Mouse (Mus musculus) midbrain, embryonic 16.5 days (tissue): Measurements from ENCODE around the gene Ehd4. TPM values are rescaled to one million over a fixed set of nuclear protein-coding genes. Genes with fewer than 3 reads are reported as not detected.

Experiments used
- ATAC-seq: fragments of 200-750 bp; cut with Nextera tagmentation; 2 replicates; pipeline ENCODE4 v1.8.0; 2017; ENCODE audit warnings: moderate TSS enrichment
- H3K27ac ChIP-seq: fragments of 300-500 bp; sonication (generic); 2 replicates; pipeline ENCODE4 v1.5.1; 2014; ENCODE audit warnings: mild to moderate bottlenecking, low read length, mixed read lengths
- H3K27me3 ChIP-seq: fragments of 300-500 bp; sonication (generic); 2 replicates; pipeline ENCODE4 v1.6.1; 2014; ENCODE audit warnings: low read depth, low read length, mixed read lengths; ENCODE audit not compliant: control insufficient read depth, insufficient read depth
- H3K36me3 ChIP-seq: fragments of 300-500 bp; sonication (generic); 2 replicates; pipeline ENCODE4 v1.6.1; 2014; ENCODE audit warnings: mild to moderate bottlenecking, low read length, moderate library complexity, mixed read lengths; ENCODE audit not compliant: control insufficient read depth, insufficient read depth
- H3K4me1 ChIP-seq: fragments of 300-500 bp; sonication (generic); 2 replicates; pipeline ENCODE4 v1.6.1; 2014; ENCODE audit warnings: mild to moderate bottlenecking, low read length, mixed read lengths; ENCODE audit not compliant: control insufficient read depth, insufficient read depth
- H3K4me2 ChIP-seq: fragments of 300-500 bp; sonication (generic); 2 replicates; pipeline ENCODE4 v1.6.1; 2014; ENCODE audit warnings: mild to moderate bottlenecking, low read length, mixed read lengths
- H3K4me3 ChIP-seq: fragments of 300-500 bp; sonication (generic); 2 replicates; pipeline ENCODE4 v1.5.1; 2014; ENCODE audit warnings: low read depth, mild to moderate bottlenecking, low read length, moderate library complexity, mixed read lengths
- H3K9ac ChIP-seq: fragments of 300-500 bp; sonication (generic); 2 replicates; pipeline ENCODE4 v1.6.1; 2014; ENCODE audit warnings: low read depth, low read length, mixed read lengths
- H3K9me3 ChIP-seq: fragments of 300-500 bp; sonication (generic); replicated peaks from 2 replicates; pipeline ENCODE4 v1.6.1; 2014; ENCODE audit warnings: mild to moderate bottlenecking, low read length, mixed read lengths; ENCODE audit not compliant: control insufficient read depth, poor library complexity, severe bottlenecking
- WGBS: fragments of 180-500 bp; shearing (Covaris S2); extraction: QIAGEN DNeasy Blood & Tissue Kit; methylation state at CpG from one replicate; pipeline ENCODE4 v1.1.7; 2014; 5-methylcytosine and 5-hydroxymethylcytosine counted together
- polyA plus RNA-seq: library from polyadenylated mRNA; unstranded; fragments of >200 nt; fragmentation: Nextera tagmentation; extraction: Ambion mirVana; gene quantifications from 2 replicates; pipeline ENCODE4 v1.2.1, GENCODE M21; 2015

Ehd4 gene
- polyA plus RNA-seq, 1 experiment from 2014 or later = 11.5 TPM

- no peak overlapping the region for H3K4me3 ChIP-seq
- no peak overlapping the region for H3K27ac ChIP-seq
- 75% methylated on average over 3 of the region's 3 CpGs for WGBS
- no peaks in the 10 kb centered on the region for H3K9me3 ChIP-seq
- no peak overlapping the region for H3K9ac ChIP-seq
- no peaks in the 10 kb centered on the region for H3K36me3 ChIP-seq
- 0 out of 2 replicates have a peak, but pooled peaks cover 2% of the 10 kb centered on the region for H3K4me1 ChIP-seq
- H3K27me3 ChIP-seq = no peaks in the 10 kb centered on the region
- no peak for ATAC-seq
- no peak overlapping the region for H3K4me2 ChIP-seq
These were observed 88.2 kb downstream of the Ehd4 start for GRCm38 (mm10) chr2:120066224-120066623.

- no peak for ATAC-seq
- H3K4me1 ChIP-seq = 0 out of 2 replicates have a peak, but pooled peaks cover 2% of the 10 kb centered on the region
- H3K27ac ChIP-seq = no peak overlapping the region
- WGBS = 92% methylated on average over 10 of the region's 10 CpGs
- no peak overlapping the region for H3K4me3 ChIP-seq
- no peaks in the 10 kb centered on the region for H3K27me3 ChIP-seq
- H3K36me3 ChIP-seq = no peaks in the 10 kb centered on the region
- no peak overlapping the region for H3K4me2 ChIP-seq
- no peak overlapping the region for H3K9ac ChIP-seq
- H3K9me3 ChIP-seq = no peaks in the 10 kb centered on the region
These were observed 89.2 kb downstream of the Ehd4 start for GRCm38 (mm10) chr2:120065243-120065642.

- Histone ChIP-seq H3K4me1 (0 out of 2 replicates have a peak, but pooled peaks cover 2% of the 10 kb centered on the region), H3K9me3 (no peaks in the 10 kb centered on the region), H3K27me3 (no peaks in the 10 kb centered on the region), H3K27ac (no peak overlapping the region), H3K4me3 (no peak overlapping the region), H3K9ac (no peak overlapping the region), H3K36me3 (no peaks in the 10 kb centered on the region), H3K4me2 (no peak overlapping the region)
- WGBS = 89% methylated on average over 6 of the region's 6 CpGs
- ATAC-seq = no peak
These were observed 89.8 kb downstream of the Ehd4 start for GRCm38 (mm10) chr2:120064639-120065038.

- 76% methylated on average over 8 of the region's 8 CpGs for WGBS
- no peak overlapping the region for H3K4me2 ChIP-seq
- H3K9ac ChIP-seq = no peak overlapping the region
- H3K4me1 ChIP-seq = no peaks in the 10 kb centered on the region
- no peaks in the 10 kb centered on the region for H3K27me3 ChIP-seq
- no peaks in the 10 kb centered on the region for H3K9me3 ChIP-seq
- ATAC-seq = no peak
- H3K36me3 ChIP-seq = no peaks in the 10 kb centered on the region
- no peak overlapping the region for H3K4me3 ChIP-seq
- no peak overlapping the region for H3K27ac ChIP-seq
These were observed 92.2 kb downstream of the Ehd4 start for GRCm38 (mm10) chr2:120062248-120062647.

- WGBS = 80% methylated on average over 9 of the region's 9 CpGs
- H3K27me3 ChIP-seq = no peaks in the 10 kb centered on the region
- H3K4me3 ChIP-seq = no peak overlapping the region
- no peak overlapping the region for H3K27ac ChIP-seq
- ATAC-seq = no peak
- H3K4me2 ChIP-seq = no peak overlapping the region
- H3K9me3 ChIP-seq = no peaks in the 10 kb centered on the region
- no peaks in the 10 kb centered on the region for H3K4me1 ChIP-seq
- H3K36me3 ChIP-seq = no peaks in the 10 kb centered on the region
- no peak overlapping the region for H3K9ac ChIP-seq
These were observed 93.8 kb downstream of the Ehd4 start for GRCm38 (mm10) chr2:120060651-120061050.

GRCm38 (mm10) chr2:120060190-120060589 is 94.2 kb downstream of the Ehd4 start:
- Histone ChIP-seq H3K4me1 (no peaks in the 10 kb centered on the region), H3K9ac (no peak overlapping the region), H3K4me3 (no peak overlapping the region), H3K27me3 (no peaks in the 10 kb centered on the region), H3K9me3 (no peaks in the 10 kb centered on the region), H3K4me2 (no peak overlapping the region), H3K36me3 (no peaks in the 10 kb centered on the region), H3K27ac (no peak overlapping the region)
- no peak for ATAC-seq
- WGBS = 70% methylated on average over 6 of the region's 6 CpGs

- H3K27me3 ChIP-seq = no peaks in the 10 kb centered on the region
- no peak overlapping the region for H3K27ac ChIP-seq
- no peaks in the 10 kb centered on the region for H3K4me1 ChIP-seq
- H3K4me3 ChIP-seq = no peak overlapping the region
- H3K9me3 ChIP-seq = no peaks in the 10 kb centered on the region
- no peaks in the 10 kb centered on the region for H3K36me3 ChIP-seq
- WGBS = 85% methylated on average over 3 of the region's 3 CpGs
- H3K4me2 ChIP-seq = no peak overlapping the region
- no peak for ATAC-seq
- H3K9ac ChIP-seq = no peak overlapping the region
These were observed 94.9 kb downstream of the Ehd4 start for GRCm38 (mm10) chr2:120059466-120059865.

- Histone ChIP-seq H3K27me3 (no peaks in the 10 kb centered on the region), H3K4me2 (no peak overlapping the region), H3K9ac (no peak overlapping the region), H3K36me3 (no peaks in the 10 kb centered on the region), H3K27ac (no peak overlapping the region), H3K4me3 (no peak overlapping the region), H3K4me1 (no peaks in the 10 kb centered on the region), H3K9me3 (no peaks in the 10 kb centered on the region)
- WGBS = 90% methylated on average over 4 of the region's 4 CpGs
- no peak for ATAC-seq
These were observed 95.6 kb downstream of the Ehd4 start for GRCm38 (mm10) chr2:120058818-120059217.

GRCm38 (mm10) chr2:120055923-120056322 is 98.5 kb downstream of the Ehd4 start:
- no peak overlapping the region for H3K9ac ChIP-seq
- no peak for ATAC-seq
- H3K27ac ChIP-seq = no peak overlapping the region
- 84% methylated on average over 10 of the region's 10 CpGs for WGBS
- no peak overlapping the region for H3K4me3 ChIP-seq
- H3K9me3 ChIP-seq = no peaks in the 10 kb centered on the region
- no peaks in the 10 kb centered on the region for H3K27me3 ChIP-seq
- H3K36me3 ChIP-seq = no peaks in the 10 kb centered on the region
- no peaks in the 10 kb centered on the region for H3K4me1 ChIP-seq
- H3K4me2 ChIP-seq = no peak overlapping the region
